Mouse (Mus musculus) kidney, postnatal 36 days (tissue): ENCODE measurements around the gene Rmdn2.

ENCODE experiments used
- DNase-seq, 2 experiments: peaks; one replicate each; pipeline ENCODE4 v3.0.0; 2021 to 2022; ENCODE audit warnings: mixed read lengths in 2 of 2

Gene Rmdn2

DNA sequence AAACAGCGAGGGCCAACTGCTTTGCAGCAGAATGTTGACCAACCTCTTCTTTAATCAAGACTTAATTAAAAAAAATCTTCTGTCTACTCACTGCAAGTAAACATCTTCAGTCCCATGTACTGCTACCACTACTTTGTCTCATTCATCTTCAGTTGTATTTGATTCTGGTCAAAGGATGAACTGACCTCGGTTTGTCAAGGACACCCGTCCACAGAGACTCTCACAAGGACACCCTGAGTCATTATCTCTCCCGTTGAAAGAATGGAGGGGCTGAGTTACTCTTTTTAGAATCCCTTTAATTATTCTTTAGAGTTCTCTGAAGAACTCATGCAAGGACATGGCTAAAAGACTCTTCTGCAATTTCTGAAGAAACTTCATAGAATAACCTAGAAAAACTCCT, at the start of gene Rmdn2:
Gene Rmdn2, plus strand, starts transcription at position 319 of the 400 bp plus-strand sequence.
- no peak for DNase-seq

DNA sequence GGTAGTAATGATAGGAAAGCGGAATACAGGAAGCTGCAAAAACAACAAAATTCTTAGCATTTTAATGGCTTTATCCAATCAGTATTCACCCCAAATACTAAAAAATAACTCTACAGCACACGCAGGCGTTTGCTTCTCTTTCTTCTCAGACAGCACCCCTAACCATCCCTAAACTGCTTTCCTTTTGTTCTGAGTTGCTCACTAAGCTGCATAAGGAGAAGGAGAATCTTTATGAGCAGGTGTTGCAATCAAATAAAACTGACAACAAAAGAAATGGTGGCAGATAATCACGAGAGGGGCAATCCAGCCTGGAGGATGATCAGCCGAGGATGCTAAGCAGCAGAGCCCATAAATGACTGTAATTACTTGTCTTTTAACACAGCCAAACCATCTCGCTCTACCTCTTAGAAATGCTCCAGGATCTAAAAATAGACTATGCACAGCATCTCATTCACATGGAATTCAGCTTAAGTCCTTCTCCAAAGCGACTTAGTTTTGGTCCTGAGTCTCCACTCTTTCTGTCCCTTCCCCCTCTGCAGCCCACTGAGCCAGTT, 48.5 kb upstream of the Rmdn2 start:
- no peak for DNase-seq

DNA sequence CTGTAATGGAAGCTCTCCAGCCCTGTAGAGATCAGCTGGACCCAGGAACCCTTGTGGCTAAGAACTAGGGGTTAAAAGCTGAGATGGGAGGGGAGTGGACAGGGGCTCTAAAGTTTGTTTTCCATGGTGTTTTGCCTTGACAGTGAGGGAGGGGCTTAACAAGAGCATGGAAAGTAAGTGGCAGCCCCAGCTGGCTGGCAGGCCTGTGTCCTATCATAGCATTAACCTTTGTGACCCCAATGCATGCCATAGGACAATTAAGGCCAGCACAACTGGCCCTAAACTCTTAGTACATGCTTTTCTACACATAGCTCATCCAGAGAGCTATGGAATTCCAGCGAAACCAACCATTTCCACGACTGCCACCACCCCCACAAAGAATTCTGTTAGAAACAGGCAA, 47.9 kb upstream of the Rmdn2 start:
- no peak for DNase-seq

DNA sequence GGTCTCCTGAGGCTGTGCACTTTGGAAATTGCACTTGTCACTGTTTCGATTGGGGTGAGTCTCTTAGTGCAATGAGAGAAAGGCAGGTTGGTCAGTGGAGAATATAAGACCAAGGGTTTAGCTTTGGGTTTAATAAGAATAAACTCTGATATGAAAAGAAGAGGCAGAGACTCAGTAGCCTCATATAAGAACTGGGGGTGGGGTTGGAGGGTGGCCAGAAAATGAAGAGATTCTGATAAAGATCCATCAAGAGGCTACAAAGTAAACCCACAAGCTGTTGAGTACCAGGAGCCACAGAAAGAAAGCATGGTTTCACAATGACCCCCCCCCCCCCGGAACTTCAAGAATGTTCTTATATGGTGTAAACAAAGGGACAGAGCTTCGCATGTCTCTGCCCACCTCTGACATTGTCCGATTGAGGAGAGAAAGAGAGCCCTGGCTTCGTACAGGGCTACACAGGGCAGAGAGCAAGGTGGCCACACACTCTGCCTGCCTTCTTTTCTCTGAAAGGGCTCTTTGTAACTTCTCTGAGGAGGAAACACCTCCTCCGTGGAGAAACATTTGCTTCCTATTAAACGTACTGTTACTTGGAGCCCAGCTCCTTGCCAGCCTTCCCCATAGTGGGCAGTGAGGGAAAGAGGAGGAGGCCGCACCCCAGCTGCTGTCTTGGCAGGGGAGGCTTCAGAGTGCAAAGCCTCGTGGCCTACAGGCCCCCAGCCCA, 46.3 kb upstream of the Rmdn2 start:
- DNase-seq, result no peak

DNA sequence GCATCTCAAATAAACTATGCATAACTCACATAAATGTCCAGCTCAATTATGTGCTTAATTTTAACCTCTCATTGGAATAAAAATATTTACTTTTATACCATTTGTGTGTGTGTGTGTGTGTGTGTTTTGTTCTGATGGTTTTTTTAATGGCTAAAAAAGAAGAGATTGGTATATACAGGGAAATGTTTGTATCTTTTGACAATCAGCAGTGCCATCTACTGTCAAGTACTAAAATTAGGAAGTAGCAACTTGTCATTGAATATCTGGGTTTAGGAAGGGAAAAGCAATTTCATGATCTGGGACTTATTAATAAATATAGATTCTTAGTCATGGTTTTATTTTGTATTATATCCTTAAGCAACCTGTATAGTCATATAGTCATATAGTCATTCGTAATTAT, 43.3 kb upstream of the Rmdn2 start:
- no peak for DNase-seq

DNA sequence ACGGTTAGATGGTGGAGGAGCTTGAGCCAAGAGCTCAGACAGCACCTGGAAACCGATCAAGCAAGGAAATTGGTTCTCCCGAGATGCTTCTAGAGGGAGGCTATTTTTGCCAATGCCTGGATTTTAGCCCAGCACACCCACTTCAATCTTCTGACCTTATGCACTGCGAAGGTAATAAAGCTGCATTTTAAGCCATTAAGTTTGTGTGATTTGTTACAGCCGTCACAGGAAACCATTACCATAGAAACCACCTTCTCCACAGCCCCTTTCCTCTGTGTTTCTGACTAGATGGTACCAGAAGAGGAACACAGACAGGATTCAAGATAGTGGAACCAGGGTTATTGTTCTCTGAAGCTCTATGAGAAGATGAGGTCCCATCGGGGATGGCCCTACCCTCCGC, 33.3 kb upstream of the Rmdn2 start:
- DNase-seq, result no peak

DNA sequence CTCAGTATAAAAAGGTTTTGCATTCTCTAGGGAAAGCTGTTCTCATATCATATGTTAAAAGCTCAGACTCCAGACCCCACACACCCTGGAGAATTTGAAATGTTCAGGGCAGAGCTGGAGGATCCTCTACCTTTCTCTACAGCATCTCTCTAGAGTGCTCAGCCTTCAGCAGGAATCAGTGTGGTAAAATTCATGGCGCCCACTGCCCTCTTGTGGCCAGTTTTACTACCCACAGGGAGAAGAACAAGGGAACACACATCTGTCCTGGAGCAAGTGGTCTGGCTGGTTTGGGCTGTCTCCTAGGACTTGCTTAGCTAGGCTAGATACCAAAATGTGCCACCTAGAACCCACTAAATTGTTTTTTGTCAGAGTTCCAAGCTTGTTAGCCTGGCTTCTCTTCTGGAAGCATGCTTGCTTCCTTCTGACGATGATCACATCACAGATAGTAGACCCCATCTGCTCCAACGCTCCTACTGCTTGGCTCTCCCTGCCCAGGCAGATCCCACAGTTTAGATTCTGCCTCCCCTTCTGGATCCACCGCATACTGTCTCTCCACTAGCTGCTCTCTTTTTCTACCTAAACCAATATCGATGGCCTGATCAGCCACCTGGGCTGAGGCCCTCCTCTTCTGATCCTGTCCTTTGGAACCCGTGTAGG, 31.3 kb upstream of the Rmdn2 start:
- DNase-seq, result peak; percentile 63 to 88

DNA sequence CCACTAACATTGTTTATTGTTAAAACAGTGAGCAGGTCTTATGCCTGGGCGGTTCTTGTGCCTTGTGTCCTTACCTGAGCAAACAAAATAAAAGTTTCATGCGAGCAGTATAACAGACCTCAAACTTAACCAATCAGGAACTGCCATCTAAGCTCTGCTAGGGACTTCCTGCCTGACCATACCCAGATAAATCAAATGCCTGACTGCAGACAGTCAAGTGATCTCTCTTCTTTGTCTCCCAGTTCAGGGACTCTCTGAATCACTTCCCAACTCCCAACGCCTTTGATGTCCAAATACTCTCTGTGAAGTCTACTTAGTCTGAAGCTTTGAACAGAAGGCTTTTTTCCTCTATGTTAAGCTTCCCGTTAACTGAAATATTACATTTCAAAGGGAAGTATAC, 28.2 kb upstream of the Rmdn2 start:
- no peak for DNase-seq

DNA sequence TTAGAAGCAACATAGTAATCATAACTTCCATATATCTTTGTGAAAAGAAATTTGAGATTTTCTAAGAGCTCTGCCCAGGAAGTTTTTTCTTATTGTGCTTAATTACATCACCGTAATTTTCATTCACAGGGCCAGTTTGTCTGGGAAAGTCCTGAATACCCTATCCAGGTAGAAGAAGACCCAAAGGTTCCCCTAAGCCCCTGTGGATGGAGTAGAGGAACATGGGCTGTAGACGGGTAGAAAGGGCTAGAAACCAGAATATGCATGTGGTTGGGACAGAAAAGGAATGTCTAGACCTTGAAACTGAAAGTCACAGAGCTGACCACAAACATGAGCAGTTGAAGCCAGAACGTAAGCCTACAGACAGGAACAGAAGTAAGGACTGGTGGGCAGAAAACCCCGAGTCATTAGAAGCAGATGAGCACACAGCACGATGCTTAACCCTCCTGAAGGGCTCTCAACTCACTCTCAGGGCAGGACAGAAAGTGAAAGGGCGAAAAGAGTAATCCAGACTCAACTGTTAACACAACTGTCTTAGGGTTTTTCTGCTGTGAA, 27.3 kb upstream of the Rmdn2 start:
- DNase-seq, result no peak

DNA sequence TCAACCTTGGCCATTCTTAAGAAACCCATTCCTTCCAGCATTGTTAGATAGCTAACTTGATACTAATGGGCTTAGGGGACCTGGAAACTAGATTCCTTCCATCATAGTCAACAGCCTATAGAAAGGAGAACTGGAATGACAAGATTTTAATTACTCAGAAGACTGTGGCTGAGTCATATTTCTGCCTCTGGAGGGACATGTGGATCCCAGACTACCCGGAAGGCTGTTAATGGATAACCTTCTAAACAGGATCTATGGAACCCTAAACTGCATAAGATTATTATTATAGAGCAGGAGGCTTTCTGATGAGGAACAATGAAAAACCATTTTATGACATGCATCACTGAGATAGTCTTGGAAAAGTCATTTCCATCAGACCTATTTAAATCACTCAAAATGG, 21.8 kb upstream of the Rmdn2 start:
- DNase-seq, result no peak

DNA sequence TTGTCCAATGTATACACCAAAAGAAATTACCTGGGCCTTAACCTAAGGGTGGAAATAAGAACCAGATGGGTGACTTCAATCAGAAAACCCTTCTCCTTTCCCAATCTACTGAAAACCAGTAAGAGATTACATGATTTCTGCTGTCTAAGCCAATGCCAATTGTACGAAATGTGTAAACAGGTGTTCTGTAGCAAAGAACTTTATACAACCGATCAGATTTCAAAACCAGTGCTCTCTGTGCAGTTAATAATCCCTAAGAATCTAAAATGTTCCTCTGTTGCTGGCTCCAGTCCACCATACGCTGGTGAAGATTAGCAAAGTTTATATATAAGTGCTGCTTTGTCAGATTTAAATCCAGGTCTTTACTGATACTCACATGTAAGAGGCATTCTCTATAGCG, 15.7 kb upstream of the Rmdn2 start:
- no peak for DNase-seq

DNA sequence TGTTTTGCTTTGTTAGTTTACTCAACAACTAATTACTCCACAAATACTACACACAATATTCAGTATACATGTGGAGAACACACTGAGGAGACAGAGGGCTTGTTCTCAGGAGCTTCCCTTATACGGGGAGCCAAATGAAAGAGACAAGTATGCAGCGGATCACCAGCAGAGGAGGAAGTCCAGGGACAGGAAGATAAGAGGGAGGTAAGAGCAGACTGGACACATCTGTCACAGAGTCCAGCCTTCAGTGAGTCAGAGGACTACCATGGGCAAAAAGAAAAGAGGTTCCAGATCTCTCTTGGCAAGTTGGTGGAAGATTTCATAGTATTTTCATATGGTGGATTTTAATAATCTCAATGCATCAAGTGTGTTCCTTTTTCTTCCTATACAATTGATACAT, 13.5 kb upstream of the Rmdn2 start:
- DNase-seq, result no peak

DNA sequence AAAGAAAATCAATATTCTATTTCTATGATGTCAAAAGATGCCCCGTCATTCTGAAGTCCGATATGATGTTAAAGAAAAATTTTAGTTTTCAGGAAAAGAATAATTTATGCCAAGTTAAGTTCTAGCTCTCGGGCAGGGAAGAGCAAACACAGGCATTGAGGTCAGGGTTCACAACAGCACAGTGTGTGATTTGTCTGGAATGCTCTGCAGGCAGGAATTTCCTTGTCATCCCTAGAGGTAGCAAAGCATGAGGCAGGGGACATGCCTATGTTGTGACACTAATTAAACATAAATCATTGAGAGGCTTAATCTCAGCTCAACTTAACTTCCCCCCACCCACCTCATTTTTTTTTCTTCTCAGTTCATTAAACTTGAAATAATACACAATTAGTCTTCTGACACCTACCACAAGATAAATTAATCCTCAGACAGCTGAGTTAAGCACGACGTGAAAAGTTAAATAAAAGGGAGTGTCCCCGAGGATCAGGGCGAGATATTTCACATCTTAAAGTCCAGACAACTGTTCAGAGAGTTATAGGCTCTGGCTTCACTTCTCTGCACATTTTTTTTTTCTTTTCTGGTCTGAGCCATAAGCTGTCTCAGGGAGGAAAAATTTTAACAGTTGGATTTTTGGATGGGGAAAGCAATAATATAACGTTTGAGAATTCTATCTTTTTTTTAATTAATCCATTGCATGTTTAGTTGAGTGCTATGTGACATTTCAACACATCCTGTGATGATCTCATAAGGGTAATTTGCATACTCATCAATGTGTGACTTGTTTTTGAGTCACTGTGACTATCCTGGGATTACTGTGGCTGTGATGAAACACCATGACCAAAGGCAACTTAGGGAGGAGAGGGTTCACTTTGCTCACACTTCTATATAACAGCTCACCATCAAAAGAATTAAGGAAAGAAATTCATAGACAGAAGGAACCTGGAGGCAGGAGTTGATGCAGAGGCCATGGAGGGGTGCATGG, 12.8 kb upstream of the Rmdn2 start:
- DNase-seq, result no peak

DNA sequence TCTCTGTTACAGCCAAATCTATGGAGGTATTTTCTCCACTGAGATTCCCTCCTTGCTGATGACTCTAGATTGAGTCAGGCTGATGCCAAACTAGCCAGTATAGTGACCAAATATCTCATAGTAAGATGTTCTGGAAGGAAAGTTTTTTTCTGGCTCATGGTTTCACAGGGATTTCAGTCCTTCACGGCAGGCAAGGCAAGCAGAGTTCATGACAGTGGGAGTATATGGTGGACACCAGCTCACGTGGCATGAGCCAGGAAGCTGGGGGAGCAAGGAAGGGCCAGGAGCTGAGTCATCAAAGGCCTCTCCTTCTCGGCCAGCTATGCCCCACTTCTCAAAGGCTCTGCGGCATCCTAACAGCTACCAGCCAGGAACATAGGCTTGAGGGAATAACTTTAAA, 11.6 kb upstream of the Rmdn2 start:
- DNase-seq, result no peak

DNA sequence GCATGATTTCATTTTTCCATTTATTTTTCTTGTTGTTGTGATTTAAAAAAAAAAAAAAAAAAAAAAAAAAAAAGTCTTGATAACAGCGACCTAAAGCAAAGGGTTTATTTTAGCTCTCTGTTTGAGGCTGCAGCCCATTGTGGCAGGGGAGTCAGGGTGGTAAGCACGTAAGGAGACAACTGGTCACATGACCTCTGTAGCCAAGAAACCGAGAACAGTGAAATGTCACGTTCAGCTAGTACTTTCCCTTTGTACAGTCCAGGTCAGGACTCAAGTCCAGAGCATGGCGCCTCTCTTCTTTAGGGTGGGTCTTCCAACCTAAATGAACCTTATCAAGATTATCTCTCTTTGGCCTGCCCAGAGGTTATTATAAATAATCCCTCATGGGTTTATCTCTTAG, 9.3 kb upstream of the Rmdn2 start:
- DNase-seq, result no peak

DNA sequence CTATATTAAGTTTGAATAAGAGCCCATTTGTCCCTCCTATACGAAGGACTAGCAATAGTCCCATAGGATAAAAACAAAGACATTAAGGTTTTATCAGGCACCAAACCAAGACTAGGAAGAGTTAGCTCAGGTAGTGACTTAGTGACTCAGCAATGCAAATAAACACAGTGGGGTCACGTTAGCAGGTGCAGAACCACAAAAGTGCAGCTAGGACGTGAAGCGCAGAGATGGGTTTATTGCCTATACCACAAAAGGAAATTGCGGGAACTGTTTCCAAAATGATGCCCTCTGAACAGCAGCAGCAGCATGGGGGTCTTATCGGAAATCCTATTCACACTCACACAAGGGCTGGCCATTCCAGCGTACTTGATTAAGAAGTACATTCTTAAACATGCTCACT, 8.2 kb upstream of the Rmdn2 start:
- no peak for DNase-seq

DNA sequence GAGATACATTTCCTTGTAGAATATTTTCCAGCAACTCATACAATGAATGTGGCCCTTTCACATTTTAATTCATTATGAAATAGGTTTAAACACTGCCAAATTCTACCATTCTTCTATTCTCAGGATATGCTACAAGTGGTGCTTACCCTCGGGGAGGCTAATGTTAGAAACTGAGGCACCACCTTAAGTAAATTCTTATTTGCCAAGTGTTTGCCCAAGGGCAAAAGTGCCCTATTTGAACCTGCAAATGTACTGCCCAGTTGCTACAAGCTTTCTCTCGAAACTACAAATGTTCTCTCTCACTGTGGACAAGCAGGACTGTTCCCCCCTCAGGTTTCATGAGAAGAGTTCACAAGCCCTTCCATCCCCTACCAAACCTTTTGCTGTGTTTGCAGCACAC, 5.9 kb upstream of the Rmdn2 start:
- DNase-seq, result no peak

DNA sequence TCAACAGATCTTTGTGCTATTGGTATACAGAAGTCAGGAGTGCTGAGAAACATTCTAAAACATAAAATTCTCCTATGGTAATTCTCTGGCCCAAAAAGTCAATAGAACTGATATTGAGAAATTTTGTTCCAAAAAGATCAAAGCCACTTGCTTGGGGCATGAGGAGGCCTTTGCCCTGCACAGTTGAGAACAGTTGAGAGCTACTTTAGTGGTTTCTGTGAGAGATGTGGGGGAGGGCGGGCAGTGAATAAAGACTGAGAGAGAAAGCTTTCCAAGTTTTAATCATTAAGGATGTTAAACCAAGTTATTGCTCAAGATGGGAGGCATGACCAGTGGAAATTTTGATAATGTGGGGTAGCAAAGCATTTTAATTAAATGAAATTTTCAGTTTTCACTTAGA, 2.0 kb upstream of the Rmdn2 start:
- no peak for DNase-seq

DNA sequence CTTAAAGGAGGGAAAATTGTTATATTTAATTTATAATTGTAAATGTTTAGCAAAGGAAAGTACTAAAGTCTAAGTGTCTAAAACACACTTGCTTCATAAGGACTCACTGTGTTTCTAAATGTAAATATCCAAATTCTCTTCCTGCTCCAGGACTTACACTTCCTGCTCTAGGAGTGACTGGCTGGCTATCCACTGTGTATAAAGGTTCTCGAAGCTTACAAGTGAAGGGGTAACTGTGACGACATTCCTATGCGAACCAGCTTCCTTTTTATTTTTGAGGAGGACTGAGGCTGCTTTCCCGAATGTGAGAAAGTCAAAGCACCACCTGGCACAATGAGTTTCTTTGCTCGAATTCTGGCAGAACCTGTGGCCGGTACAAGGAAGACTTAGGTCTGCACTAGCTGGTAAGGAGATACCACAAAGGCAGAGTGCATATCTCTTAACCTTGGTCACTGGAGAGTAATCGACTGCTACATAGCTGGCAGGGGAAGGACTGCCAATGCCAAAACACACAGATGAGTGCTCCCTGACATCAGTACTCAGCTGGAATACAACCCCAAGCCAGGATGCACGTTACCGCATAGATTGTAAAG, 1.4 kb upstream of the Rmdn2 start:
- DNase-seq, result no peak

DNA sequence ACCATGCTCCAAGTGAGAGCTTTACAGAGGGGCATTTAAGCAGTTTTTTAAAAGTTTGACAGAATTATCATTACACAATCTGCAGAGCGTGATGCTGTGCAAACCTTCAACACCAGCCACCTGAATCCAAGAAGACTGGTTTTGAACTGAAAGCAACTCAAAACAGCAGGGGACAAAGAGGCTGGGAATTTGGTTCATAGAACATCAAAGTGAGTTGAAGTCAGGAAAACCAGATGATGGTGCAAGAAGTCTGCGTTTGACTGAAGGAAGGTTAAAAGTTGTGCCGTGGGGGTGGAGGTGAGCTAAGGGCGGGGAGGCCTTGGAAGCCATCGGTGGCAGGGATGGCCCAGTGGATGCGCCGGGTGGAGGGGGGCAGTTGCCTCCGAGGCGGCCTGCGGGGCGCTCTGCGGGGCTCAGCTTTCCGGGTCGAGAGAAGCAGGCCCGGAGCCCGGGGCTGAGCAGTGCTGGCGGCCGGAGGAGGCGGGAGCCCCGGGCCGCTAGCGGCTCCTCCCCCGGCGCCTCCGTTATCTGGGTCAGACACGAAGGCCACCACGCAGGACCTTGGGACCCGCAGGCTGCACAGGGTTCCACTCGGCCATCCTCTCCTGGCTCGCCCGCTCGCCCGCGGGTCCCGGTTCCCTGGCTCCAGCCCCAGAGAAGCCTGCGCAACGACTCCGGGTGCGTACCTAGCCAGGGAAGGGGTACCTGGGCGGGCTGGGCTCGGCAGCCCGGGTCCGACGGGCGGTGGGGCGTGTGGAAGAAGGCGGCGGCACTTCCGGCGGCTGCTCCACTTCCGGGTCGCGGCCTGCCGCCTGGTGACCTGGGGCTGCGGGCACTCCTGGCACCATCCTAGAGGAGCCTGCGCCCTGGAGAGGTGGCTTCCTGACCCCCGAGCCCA, 3.3 kb downstream of the Rmdn2 start:
- peak; percentile 74 to 86 for DNase-seq

DNA sequence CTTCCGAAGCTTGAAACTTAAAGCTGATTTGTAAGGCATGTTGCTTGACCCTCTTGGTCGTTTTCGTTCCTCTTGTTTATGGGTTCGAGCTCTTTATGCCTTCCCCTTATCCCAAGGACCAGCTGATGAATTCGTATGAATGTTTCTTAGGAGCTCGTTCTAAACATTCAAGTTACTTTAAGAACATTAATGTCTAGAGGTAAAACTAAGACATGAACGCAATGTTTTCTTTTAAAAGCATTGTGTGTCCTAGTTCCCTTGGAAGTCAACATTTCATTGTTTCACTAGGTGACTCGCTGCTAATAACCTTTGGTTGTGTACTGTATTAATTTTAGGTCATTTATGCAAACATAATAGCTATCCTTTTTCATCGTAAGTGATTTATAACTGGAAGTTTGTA, 4.2 kb downstream of the Rmdn2 start:
- DNase-seq, result no peak

DNA sequence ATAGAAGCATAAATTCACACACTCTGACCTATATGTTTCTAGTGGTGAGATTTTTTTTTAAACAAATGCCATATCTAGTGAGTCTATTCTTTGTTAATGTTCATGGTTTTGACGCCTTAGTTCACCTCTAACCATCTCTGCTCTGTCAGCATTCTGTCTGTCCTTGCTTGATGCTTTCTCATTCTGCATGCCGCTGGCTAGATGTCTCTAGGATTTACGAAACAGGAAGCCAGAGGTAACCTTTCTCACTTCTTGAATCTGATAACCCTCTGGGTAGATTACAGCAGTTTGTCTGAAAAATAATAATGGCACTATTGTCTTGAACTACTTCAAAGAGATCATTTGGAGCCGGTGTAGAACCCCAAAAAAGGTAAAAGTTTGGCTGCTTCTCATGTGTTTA, 5.0 kb downstream of the Rmdn2 start:
- DNase-seq, result no peak
